Mouse (Mus musculus) cerebral cortex, adult 2 months (tissue): ENCODE results near the gene Pcnx4.

Source experiments
- WGBS: fragments of 180-500 bp; shearing (Covaris S2); methylation state at CpG from one replicate; pipeline ENCODE4 v1.1.7; 2018; 5-methylcytosine and 5-hydroxymethylcytosine counted together

The Pcnx4 gene

DNA sequence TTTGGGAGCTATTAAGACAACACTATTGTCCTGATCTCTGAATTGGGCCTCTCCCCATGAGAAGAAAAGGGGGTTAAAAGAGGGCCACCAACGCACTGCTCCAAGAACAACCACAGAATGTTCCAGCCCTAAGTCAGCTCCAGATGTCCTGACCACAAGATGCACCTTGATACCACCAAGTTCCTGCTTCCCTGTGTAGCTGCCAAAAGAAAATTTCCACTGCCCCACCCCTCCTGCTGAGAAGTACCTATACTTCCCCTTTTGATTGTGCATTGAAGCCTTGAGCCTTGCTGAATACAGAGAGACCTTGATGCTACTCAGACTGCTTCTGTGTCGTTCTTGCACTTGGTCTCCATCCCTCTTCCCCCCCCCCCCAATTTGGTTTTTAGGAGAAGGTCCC is 62.5 kb downstream of the Pcnx4 start:
- 81% methylated on average over 2 of the region's 2 CpGs for WGBS

DNA sequence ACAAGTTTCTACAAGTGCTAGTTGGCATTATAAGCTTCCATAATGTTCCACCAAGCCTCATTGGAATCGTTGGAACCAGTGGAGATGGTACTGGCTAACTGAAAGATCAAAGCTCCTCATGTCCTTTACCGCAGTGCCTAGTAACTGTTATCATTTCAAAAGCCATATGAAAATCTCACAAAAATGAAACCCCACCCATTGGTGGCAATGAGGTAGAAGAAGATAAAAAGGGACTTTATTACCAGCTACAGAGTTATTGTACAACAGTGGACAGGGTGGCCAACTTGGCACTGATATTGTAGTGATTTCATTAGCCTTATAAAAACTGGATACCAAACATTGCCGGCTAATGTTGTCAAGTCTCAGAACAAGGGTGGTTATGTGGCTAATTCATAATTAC is 75.9 kb downstream of the Pcnx4 start:
- WGBS = 91% methylated on average over 3 of the region's 3 CpGs

DNA sequence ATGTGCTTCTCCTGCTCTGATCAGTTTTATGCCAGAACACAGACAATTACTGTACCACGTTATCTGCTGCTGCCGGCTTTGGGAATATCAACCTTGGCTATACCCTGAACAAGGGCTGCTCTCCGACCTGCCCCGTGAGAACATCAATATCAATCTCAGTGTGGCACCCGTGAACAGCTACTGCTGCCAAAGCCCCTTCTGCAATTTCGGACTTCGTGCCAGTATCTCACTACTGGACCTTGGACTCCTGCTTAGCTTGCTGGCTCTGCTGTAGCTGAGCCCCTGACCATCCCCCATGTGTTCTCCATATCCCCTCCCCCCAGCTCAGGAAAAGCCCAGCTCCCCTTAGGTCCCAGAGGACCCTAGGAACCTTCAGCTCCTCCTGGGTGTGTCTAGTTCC is 84.7 kb downstream of the Pcnx4 start:
- 90% methylated on average over 7 of the region's 7 CpGs for WGBS

DNA sequence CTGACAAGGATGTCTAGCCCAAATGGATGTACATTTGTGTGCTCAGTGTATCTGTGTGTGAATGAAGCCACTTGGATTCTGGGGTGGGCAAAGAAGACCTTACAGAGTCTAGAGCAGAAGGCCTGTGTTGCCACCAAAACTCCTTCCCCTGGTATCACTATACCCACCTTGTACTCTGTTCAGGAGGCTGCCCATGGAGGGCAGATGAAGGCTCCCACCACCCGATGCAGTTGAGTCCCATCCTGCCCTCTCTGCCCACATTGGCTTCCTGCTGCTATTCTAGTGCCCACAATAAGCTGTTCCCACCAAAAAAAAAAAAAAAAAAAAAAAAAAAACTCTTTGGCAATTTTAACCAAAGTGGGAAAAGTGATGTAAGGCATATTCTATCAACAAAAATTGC is 85.3 kb downstream of the Pcnx4 start:
- WGBS = 81% methylated on average over 1 of the region's 1 CpGs

DNA sequence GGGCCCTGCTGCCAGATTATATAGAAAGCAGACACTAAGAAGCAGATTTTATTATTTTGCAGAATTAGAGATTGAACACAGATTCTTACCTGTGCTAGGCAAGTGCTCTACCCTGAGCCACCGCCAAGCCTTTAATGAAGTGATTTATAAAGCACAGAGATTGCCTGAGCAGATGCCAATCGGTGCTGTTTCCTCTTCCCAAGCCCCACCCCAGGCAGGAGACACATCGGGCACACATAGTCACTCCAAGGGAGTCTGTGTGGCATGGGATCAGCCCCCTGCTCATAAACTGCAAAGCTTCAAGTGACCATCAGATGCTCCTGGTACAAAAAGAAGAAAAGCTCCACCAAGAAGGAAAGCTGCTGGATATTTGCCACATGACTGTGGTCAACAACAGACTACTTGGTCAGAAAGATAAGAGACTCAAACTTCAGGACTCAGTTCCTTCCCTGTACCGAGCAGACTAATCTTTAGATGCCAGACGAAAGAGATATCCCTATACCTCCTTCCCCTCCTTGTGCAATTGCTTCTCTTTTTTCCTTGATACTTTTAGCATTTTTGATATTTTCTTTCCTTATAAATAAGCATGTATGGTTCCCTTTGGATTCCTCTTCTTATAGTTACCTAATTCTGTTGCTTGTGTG is 86.8 kb downstream of the Pcnx4 start:
- 89% methylated on average over 5 of the region's 5 CpGs for WGBS

DNA sequence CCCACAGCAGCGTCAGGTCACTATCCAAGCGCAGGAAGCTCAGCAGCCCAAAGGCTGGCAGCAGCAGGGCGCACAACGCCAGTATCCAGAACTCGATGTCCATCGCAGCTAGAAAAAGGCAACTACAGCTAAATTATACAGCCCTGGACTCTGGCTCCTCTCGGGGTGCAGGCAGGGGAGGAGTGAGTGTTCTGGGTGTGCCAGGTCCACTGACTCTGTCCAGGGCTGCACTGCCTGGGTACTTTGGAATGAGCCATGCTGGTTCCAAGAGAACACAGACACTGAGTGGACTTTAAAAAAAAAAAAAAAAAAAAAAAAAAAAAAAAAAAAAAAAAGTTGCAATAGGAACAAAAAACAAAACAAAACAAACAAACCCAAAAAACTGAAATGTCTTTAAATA is 92.6 kb downstream of the Pcnx4 start:
- WGBS = 95% methylated on average over 7 of the region's 7 CpGs
